Mouse (Mus musculus) gastrocnemius, postnatal 36 days (tissue): ENCODE data around the gene Olfr859. TPM values are rescaled to one million over a fixed set of nuclear protein-coding genes. Genes with fewer than 3 reads are reported as not detected.
"Not testable (repeated sequence)": the region's sequence is repeated elsewhere in the genome, so short reads cannot be mapped to it uniquely, and the experiment has no call there.

Source experiments
- DNase-seq, 2 experiments: peaks; one replicate each; pipeline ENCODE4 v3.0.0; 2022
- intact Hi-C: fragments of 180-260 bp; cut with DNase I; formaldehyde crosslinking; loops from one replicate; pipeline ENCODE4 v1.15.1; 2025
- long read RNA-seq, 2 experiments: library from polyadenylated mRNA; stranded (forward); transcript quantifications; one replicate each; pipeline ENCODE4 v2.0.0; 2021
- total RNA-seq, 2 experiments: library from RNA; stranded (reverse); gene quantifications; 2 replicates each; pipeline ENCODE4 v1.2.3; 2021

Gene Olfr859
- total RNA-seq, result not detected
- long read RNA-seq, experiment 1, result 0 reads
- long read RNA-seq, experiment 2, result 0 reads

DNA sequence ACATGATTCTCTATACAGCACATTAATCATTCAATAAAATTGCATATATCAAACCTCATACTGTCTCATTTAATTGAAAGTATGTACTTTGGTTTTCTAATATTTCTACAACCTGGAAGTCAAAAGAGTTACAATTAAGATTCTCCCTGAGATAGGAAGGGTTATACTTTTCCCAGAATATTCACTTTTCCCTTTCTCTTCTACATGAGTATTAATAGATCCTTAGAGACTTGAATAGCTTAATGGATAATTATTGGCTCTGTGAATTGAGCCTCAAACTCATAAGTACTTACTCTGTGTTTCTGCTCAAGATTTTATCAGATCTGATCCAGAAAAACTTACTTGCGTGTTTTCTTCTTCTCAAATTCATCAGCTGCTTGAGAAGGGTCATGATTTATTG, at the start of gene Olfr859:
TSS of gene Olfr859 (plus strand) at position 301 of the 400 bp plus-strand sequence.
- DNase-seq, intact Hi-C loops: not testable (repeated sequence)

DNA sequence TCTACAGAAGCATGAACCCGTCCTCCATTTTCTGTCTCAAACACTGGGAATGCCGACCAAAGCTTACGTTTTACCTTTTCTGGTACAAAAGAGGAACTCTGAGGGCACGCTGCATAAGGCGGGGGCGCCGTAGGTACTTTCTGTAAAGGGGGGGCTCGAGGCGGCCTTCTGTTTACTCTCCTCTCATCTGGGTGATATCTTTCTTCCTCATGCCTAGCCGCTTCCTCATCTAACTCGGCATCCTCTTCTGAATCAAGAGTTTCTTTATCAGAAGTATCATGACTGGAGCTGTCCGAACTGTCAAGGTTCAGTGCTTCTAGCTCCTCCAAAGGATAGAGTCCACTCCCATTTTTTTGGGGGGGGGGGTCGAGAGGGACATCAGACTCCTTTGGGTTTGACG, 35.6 kb upstream of the Olfr859 start:
- DNase-seq, result no peak
- intact Hi-C loops, result no loop called here

DNA sequence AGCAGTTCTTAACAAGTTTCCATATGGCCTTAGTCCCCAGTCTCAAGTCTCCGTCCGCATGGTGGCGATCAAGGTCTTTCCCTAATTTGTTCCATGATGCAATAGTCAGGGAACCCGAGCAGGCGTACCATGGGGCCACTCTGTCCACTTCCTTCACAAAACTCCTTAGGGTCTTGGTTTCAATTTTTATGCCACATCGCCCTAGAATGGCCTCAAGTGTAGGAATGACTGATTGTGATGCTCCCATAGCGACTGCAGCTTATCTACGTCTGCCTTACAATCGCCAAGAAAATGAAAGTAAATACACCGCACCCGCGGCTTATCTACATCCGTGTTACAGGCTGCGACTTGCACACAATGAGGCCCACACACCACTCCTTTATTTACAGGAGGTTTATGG, 35.0 kb upstream of the Olfr859 start:
- intact Hi-C loops, result no loop called here
- no peak for DNase-seq

DNA sequence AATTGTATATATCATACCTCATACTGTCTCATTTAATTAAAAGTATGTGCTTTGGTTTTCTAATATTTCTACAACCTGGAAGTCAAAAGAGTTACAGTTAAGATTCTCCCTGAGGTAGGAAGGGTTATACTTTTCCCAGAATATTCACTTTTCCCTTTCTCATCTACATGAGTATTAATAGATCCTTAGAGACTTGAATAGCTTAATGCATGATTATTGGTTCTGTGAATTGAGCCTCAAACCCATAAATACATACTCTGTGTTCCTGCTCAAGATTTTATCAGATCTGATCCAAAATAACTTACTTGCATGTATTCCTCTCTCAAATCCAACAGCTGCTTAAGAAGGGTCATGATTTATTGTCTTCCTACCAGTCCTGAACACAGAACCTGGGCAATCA, 24.7 kb upstream of the Olfr859 start, which contains the start of gene Olfr58:
TSS of gene Olfr58 (plus strand) at position 301 of the 400 bp plus-strand sequence.
- intact Hi-C loops, result no loop called here
- no peak for DNase-seq

DNA sequence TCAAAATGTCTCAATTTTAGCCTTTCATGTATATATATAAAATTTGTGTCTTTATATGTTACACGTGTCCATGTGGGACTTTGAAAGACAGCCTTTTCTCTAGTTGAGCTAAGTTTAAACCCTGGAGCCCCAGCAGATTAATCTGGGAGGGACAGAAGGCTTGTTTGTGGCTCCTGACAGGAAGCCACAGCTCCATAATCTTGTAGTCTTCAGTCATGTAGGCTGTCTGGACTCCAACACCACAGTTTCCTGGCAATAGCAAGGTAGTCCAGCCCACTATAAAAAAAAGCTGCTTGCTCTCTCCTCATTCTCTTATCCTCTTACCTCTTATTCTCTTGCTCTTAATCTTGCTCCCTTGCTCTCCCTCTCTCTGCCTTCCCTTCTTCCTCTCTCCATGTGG, 1.7 kb upstream of the Olfr859 start:
- no peak for DNase-seq

DNA sequence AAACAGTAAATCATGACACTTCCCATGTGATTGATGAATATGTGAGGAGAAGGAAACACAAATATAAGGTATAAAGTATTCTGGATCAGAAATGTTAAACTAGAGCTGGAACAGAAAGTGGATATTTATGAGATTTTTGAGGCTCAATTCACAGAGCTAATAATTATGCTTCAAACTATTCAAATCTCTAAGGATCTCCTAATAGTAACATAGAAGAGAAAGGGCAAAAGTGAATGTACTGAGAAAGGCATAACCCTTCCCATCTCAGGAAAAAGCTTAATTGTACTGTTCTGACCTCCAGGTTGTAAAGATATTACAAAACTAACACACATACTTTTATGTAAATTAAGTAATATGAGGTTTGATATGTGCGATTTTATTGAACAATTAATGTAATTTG, 44.9 kb downstream of the Olfr859 start, which contains the start of gene Olfr860:
TSS of gene Olfr860 (minus strand) at position 101 of the 400 bp plus-strand sequence.
- no peak for DNase-seq
- intact Hi-C loops, result no loop called here

More for the DNA sequence above, 1.7 kb upstream of the Olfr859 start:
- intact Hi-C loops, result no loop called here

Other genes starting within 250 kb of the Olfr859 start
- gene Olfr854, start 237.5 kb upstream of the Olfr859 start, total RNA-seq, result not detected
- gene Olfr855, start 222.3 kb upstream of the Olfr859 start, total RNA-seq, result not detected
- gene Zfp317, start 182.8 kb upstream of the Olfr859 start, total RNA-seq, result 10 to 100 TPM; 11.1 to 13.0 TPM
- gene Olfr857, start 95.5 kb upstream of the Olfr859 start, total RNA-seq, result not detected
- gene Olfr58, start 24.6 kb upstream of the Olfr859 start, total RNA-seq, result not detected
- not detected for gene Olfr860, start 44.8 kb downstream of the Olfr859 start, total RNA-seq
- gene Olfr862, start 83.1 kb downstream of the Olfr859 start, total RNA-seq, result not detected
- not detected for gene Olfr77, start 112.0 kb downstream of the Olfr859 start, total RNA-seq
- gene Olfr866, start 223.1 kb downstream of the Olfr859 start, total RNA-seq, result not detected